Mouse (Mus musculus): ENCODE results near the gene Hoxb1. TPM values are rescaled to one million over a fixed set of nuclear protein-coding genes. Genes with fewer than 3 reads are reported as not detected.

Hoxb1 gene
- total and polyA plus RNA-seq, 3 experiments = not detected

- no peaks in the 10 kb centered on the region for H3K4me1 ChIP-seq (ENCODE audit: control insufficient read depth, insufficient read depth, low read length)
- no peaks in the 10 kb centered on the region for H3K79me2 ChIP-seq (replicated peaks; ENCODE audit: control insufficient read depth, insufficient read depth, low read length)
- H3K27ac ChIP-seq = peak overlapping the region; percentile 75
- H3K4me3 ChIP-seq = peak overlapping the region; percentile 46
- H3K36me3 ChIP-seq (ENCODE audit: control insufficient read depth, insufficient read depth, low read length) = no peaks in the 10 kb centered on the region
- TF ChIP-seq POLR2A (IDR thresholded peaks at IDR 0.05; ENCODE audit: insufficient read depth, low read depth, low read length) (no peak), EP300 (IDR thresholded peaks at IDR 0.05; ENCODE audit: insufficient read depth, low read depth, low read length) (no peak), CTCF (IDR thresholded peaks at IDR 0.05) (no peak)
- H3K27me3 ChIP-seq (ENCODE audit: control insufficient read depth, insufficient read depth, low read length) = peaks cover 9% of the 10 kb centered on the region; the same call in 1 of the 2 replicates
- peak overlapping the region; percentile 53 for H3K9ac ChIP-seq (ENCODE audit: low read depth, low read length)
- 2% methylated on average over 75 of the region's 75 CpGs for WGBS
- DNase-seq = peak; percentile 45 to 63
- intact Hi-C loops (cut with DNase I) = loop anchor here (2.0 to 5.0 kb wide), 2 partner anchors 38 to 54 kb away; no protein-coding TSS in a partner anchor
These were observed 12.6 kb upstream of the Hoxb1 start for GRCm38 (mm10) chr11:96352691-96353521.

GRCm38 (mm10) chr11:96353522-96353841, 12.1 kb upstream of the Hoxb1 start:
- peak overlapping the region; percentile 46 for H3K4me3 ChIP-seq
- WGBS = 7% methylated on average over 14 of the region's 14 CpGs
- H3K9ac ChIP-seq (ENCODE audit: low read depth, low read length) = peak overlapping the region; percentile 53
- intact Hi-C loops (cut with DNase I) = loop anchor here (2.0 to 5.0 kb wide), 2 partner anchors 39 to 54 kb away; no protein-coding TSS in a partner anchor
- TF ChIP-seq EP300 (IDR thresholded peaks at IDR 0.05; ENCODE audit: insufficient read depth, low read depth, low read length) (no peak), POLR2A (IDR thresholded peaks at IDR 0.05; ENCODE audit: insufficient read depth, low read depth, low read length) (no peak)
- H3K36me3 ChIP-seq (ENCODE audit: control insufficient read depth, insufficient read depth, low read length) = no peaks in the 10 kb centered on the region
- H3K79me2 ChIP-seq (replicated peaks; ENCODE audit: control insufficient read depth, insufficient read depth, low read length) = no peaks in the 10 kb centered on the region
- peak overlapping the region; percentile 75 for H3K27ac ChIP-seq
- no peaks in the 10 kb centered on the region for H3K4me1 ChIP-seq (ENCODE audit: control insufficient read depth, insufficient read depth, low read length)
- peaks cover 9% of the 10 kb centered on the region; the same call in 1 of the 2 replicates for H3K27me3 ChIP-seq (ENCODE audit: control insufficient read depth, insufficient read depth, low read length)
- DNase-seq = no peak

GRCm38 (mm10) chr11:96353939-96354338, 11.6 kb upstream of the Hoxb1 start:
- Histone ChIP-seq H3K79me2 (replicated peaks; ENCODE audit: control insufficient read depth, insufficient read depth, low read length) (no peaks in the 10 kb centered on the region), H3K27me3 (ENCODE audit: control insufficient read depth, insufficient read depth, low read length) (peaks cover 9% of the 10 kb centered on the region; the same call in 1 of the 2 replicates), H3K4me1 (ENCODE audit: control insufficient read depth, insufficient read depth, low read length) (no peaks in the 10 kb centered on the region), H3K9ac (ENCODE audit: low read depth, low read length) (0 out of 2 replicates have a peak overlapping the region, but pooled peaks have one; percentile 22), H3K27ac (peak overlapping the region; percentile 75), H3K4me3 (peak overlapping the region; percentile 46; the same call in 1 of the 2 replicates), H3K36me3 (ENCODE audit: control insufficient read depth, insufficient read depth, low read length) (no peaks in the 10 kb centered on the region)
- TF ChIP-seq CTCF (IDR thresholded peaks at IDR 0.05) (no peak), POLR2A (IDR thresholded peaks at IDR 0.05; ENCODE audit: insufficient read depth, low read depth, low read length) (no peak), EP300 (IDR thresholded peaks at IDR 0.05; ENCODE audit: insufficient read depth, low read depth, low read length) (no peak)
- intact Hi-C loops (cut with DNase I) = loop anchor here (2.0 to 5.0 kb wide), 2 partner anchors 39 to 53 kb away; no protein-coding TSS in a partner anchor
- 28% methylated on average over 8 of the region's 8 CpGs for WGBS
- peak in 1 of 2 experiments; percentile 31 for DNase-seq

- intact Hi-C loops (cut with DNase I) = loop anchor here (5.0 kb wide), 1 partner anchor 53 kb away; no protein-coding TSS in a partner anchor
- DNase-seq = peak in 1 of 2 experiments; percentile 58
These were observed 11.2 kb upstream of the Hoxb1 start for GRCm38 (mm10) chr11:96354376-96354775.

GRCm38 (mm10) chr11:96354801-96355311, 10.7 kb upstream of the Hoxb1 start:
- no peak overlapping the region; the same call in 1 of the 2 replicates for H3K4me3 ChIP-seq
- H3K27ac ChIP-seq = peak overlapping the region; percentile 60

More at GRCm38 (mm10) chr11:96354376-96354775, 11.2 kb upstream of the Hoxb1 start:
- Histone ChIP-seq H3K4me1 (ENCODE audit: control insufficient read depth, insufficient read depth, low read length) (no peaks in the 10 kb centered on the region), H3K27me3 (ENCODE audit: control insufficient read depth, insufficient read depth, low read length) (peaks cover 9% of the 10 kb centered on the region; the same call in 1 of the 2 replicates), H3K36me3 (ENCODE audit: control insufficient read depth, insufficient read depth, low read length) (no peaks in the 10 kb centered on the region), H3K4me3 (no peak overlapping the region; the same call in 1 of the 2 replicates), H3K27ac (peak overlapping the region; percentile 60), H3K79me2 (replicated peaks; ENCODE audit: control insufficient read depth, insufficient read depth, low read length) (no peaks in the 10 kb centered on the region), H3K9ac (ENCODE audit: low read depth, low read length) (peak overlapping the region; percentile 13; the same call in 1 of the 2 replicates)
- no peak for TF ChIP-seq EP300 (IDR thresholded peaks at IDR 0.05; ENCODE audit: insufficient read depth, low read depth, low read length)
- no peak for TF ChIP-seq CTCF (IDR thresholded peaks at IDR 0.05)
- no peak for TF ChIP-seq POLR2A (IDR thresholded peaks at IDR 0.05; ENCODE audit: insufficient read depth, low read depth, low read length)
- WGBS = 4% methylated on average over 25 of the region's 25 CpGs

More at GRCm38 (mm10) chr11:96354801-96355311, 10.7 kb upstream of the Hoxb1 start:
- Histone ChIP-seq H3K27me3 (ENCODE audit: control insufficient read depth, insufficient read depth, low read length) (peaks cover 9% of the 10 kb centered on the region; the same call in 1 of the 2 replicates), H3K36me3 (ENCODE audit: control insufficient read depth, insufficient read depth, low read length) (no peaks in the 10 kb centered on the region), H3K9ac (ENCODE audit: low read depth, low read length) (no peak overlapping the region), H3K79me2 (replicated peaks; ENCODE audit: control insufficient read depth, insufficient read depth, low read length) (no peaks in the 10 kb centered on the region), H3K4me1 (ENCODE audit: control insufficient read depth, insufficient read depth, low read length) (no peaks in the 10 kb centered on the region)
- no peak for DNase-seq
- TF ChIP-seq EP300 (IDR thresholded peaks at IDR 0.05; ENCODE audit: insufficient read depth, low read depth, low read length) (no peak), POLR2A (IDR thresholded peaks at IDR 0.05; ENCODE audit: insufficient read depth, low read depth, low read length) (no peak), CTCF (IDR thresholded peaks at IDR 0.05) (no peak)
- intact Hi-C loops (cut with DNase I) = loop anchor here (5.0 kb wide), 1 partner anchor 52 kb away; no protein-coding TSS in a partner anchor
- 21% methylated on average over 9 of the region's 9 CpGs for WGBS
